Mouse (Mus musculus): ENCODE measurements at regions not wholly inside any gene's neighbourhood (a gene's known extent, or its start where the extent isn't known, plus 50 kb on each side); places are given as distances from the start of the nearest gene placed in this dataset.

DNA sequence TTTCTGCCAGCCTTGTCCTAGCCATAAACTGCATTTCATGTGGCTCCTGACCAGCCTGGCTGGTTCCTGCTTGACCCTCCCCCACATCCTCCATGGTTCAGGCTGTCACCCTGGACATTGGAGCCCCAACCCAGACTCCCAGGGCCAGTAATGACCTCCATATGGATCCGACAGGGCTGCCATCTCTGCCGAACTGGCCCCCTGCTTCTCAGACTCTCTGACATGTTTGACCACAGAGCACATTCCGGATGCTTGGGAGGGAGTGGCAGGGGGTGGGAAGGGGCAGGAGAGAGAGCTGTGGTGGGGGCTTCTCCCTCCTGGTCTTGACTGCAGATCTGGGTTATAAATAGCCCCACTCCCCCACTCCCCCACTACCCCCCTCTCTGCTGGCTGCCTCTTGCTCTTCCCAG is 59.0 kb upstream of the Actrt2 start:
- 65% methylated on average over 3 of the region's 3 CpGs for WGBS
- Histone ChIP-seq H3K4me2 (replicated peaks) (no peak overlapping the region), H3K9me3 (ENCODE audit: control insufficient read depth, low read length) (no peaks in the 10 kb centered on the region), H3K36me3 (replicated peaks; ENCODE audit: control insufficient read depth, insufficient read depth) (no peaks in the 10 kb centered on the region), H3K4me1 (replicated peaks; ENCODE audit: control insufficient read depth, insufficient read depth, low read length) (no peaks in the 10 kb centered on the region), H3K9ac (no peak overlapping the region), H3K27ac (no peak overlapping the region), H3K27me3 (ENCODE audit: control insufficient read depth, insufficient read depth, low read length) (no peaks in the 10 kb centered on the region), H3K4me3 (replicated peaks; ENCODE audit: low read length) (no peak overlapping the region)
- ATAC-seq (ENCODE audit: low FRiP score) (no peak), DNase-seq (ENCODE audit: low spot score) (no peak)

DNA sequence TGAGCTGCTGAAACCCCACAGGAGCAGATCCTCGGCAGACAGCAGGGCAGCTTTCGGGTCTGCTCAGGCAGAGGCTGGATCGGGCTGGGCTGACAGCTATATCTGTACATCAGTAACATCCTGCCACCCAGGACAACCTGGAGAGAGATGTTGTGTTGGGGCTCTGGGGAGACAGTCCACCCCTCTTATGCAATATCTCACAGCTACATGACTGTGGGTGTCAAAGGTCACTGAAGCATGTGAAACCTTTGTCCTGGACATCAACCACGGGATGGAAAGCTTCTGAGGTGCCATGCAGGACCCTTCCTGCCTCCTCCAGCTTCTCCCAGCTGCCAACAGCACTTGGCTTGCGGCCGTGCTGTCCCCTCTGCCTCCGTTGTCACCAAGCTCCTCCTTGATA is 60.3 kb upstream of the Actrt2 start:
- H3K4me1 ChIP-seq (replicated peaks; ENCODE audit: control insufficient read depth, insufficient read depth, low read length) = no peaks in the 10 kb centered on the region
- H3K27me3 ChIP-seq (ENCODE audit: control insufficient read depth, insufficient read depth, low read length) = no peaks in the 10 kb centered on the region
- WGBS = 70% methylated on average over 7 of the region's 7 CpGs

DNA sequence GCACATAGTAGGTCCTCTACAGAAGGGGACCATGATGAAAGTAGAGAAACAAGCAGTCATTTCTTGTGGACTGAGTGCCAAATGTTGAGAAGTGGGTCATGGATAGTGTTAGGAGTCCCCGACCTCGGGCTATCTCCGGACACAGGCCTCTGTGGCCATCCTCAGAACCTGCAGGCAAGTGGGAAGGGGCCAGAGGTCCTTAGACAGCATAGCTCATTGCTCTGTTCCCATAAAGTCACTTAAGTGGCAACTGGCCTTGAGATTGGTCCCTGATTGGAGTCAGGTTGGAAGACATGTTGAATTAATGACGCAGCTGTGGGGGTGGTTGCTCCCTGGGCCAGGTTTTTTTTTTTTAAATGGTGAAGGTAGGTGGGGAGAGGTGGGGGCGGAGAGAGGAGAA is 63.0 kb upstream of the Actrt2 start:
- Histone ChIP-seq H3K27ac (no peak overlapping the region), H3K4me2 (replicated peaks) (no peak overlapping the region), H3K36me3 (replicated peaks; ENCODE audit: control insufficient read depth, insufficient read depth) (no peaks in the 10 kb centered on the region), H3K9ac (no peak overlapping the region), H3K27me3 (ENCODE audit: control insufficient read depth, insufficient read depth, low read length) (no peaks in the 10 kb centered on the region), H3K4me3 (replicated peaks; ENCODE audit: low read length) (no peak overlapping the region), H3K4me1 (replicated peaks; ENCODE audit: control insufficient read depth, insufficient read depth, low read length) (no peaks in the 10 kb centered on the region), H3K9me3 (ENCODE audit: control insufficient read depth, low read length) (no peaks in the 10 kb centered on the region)
- WGBS = 90% methylated on average over 5 of the region's 5 CpGs
- ATAC-seq (ENCODE audit: low FRiP score) (no peak), DNase-seq (ENCODE audit: low spot score) (no peak)

More for the DNA sequence above, 60.3 kb upstream of the Actrt2 start:
- Histone ChIP-seq H3K4me3 (replicated peaks; ENCODE audit: low read length) (no peak overlapping the region), H3K4me2 (replicated peaks) (no peak overlapping the region), H3K9me3 (ENCODE audit: control insufficient read depth, low read length) (no peaks in the 10 kb centered on the region), H3K36me3 (replicated peaks; ENCODE audit: control insufficient read depth, insufficient read depth) (no peaks in the 10 kb centered on the region), H3K27ac (no peak overlapping the region), H3K9ac (no peak overlapping the region)
- no peak for ATAC-seq (ENCODE audit: low FRiP score)
- no peak for DNase-seq (ENCODE audit: low spot score)

DNA sequence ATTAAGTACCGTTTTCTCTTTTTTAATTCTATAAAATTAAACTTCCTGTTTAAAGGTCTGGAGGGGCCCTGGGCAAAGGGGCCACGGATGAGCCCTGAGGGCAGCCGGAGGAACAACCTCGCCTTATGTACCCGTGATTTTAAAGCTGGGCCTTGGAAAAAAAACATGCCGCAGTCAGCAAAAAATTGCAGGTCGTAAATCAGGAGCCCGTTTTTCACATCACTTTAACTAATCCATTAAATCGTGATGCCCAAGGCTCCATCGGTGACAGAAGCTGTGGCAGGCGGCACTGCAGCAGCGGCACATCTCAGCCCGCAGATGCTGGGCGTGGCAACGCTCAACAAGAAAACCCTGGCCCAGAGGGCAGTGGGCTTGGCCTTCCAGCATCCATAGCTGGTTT is 63.7 kb upstream of the Actrt2 start:
- DNase-seq (ENCODE audit: low spot score) (no peak), ATAC-seq (ENCODE audit: low FRiP score) (no peak)
- H3K27me3 ChIP-seq (ENCODE audit: control insufficient read depth, insufficient read depth, low read length) = no peaks in the 10 kb centered on the region
- no peak overlapping the region for H3K27ac ChIP-seq
- H3K9me3 ChIP-seq (ENCODE audit: control insufficient read depth, low read length) = no peaks in the 10 kb centered on the region
- no peak overlapping the region for H3K4me2 ChIP-seq (replicated peaks)
- no peaks in the 10 kb centered on the region for H3K4me1 ChIP-seq (replicated peaks; ENCODE audit: control insufficient read depth, insufficient read depth, low read length)
- WGBS = 56% methylated on average over 15 of the region's 15 CpGs
- H3K36me3 ChIP-seq (replicated peaks; ENCODE audit: control insufficient read depth, insufficient read depth) = no peaks in the 10 kb centered on the region
- H3K9ac ChIP-seq = no peak overlapping the region
- no peak overlapping the region for H3K4me3 ChIP-seq (replicated peaks; ENCODE audit: low read length)

DNA sequence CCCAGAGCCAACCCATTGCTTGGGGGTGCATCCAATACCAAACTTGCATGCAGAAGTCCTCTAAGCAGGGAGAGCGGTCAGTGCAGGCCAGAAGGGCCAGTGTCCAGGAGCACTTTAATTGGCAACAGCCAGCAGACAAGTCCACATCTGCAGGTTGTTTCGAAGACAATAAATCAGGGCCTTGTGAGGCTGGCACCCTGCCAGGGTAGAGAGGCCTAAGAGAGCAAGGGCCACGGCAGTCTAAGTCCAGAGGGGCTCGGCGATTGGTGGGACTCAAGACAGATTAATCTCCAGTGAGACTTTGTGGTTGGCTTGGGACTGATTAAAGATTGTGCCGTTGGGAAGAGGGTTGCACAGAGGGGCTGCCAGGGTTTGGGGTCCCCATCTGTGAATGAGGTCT is 68.4 kb upstream of the Actrt2 start:
- Histone ChIP-seq H3K9ac (no peak overlapping the region), H3K36me3 (replicated peaks; ENCODE audit: control insufficient read depth, insufficient read depth) (no peaks in the 10 kb centered on the region), H3K27ac (no peak overlapping the region), H3K4me1 (replicated peaks; ENCODE audit: control insufficient read depth, insufficient read depth, low read length) (no peaks in the 10 kb centered on the region), H3K4me3 (replicated peaks; ENCODE audit: low read length) (no peak overlapping the region), H3K27me3 (ENCODE audit: control insufficient read depth, insufficient read depth, low read length) (no peaks in the 10 kb centered on the region), H3K9me3 (ENCODE audit: control insufficient read depth, low read length) (no peaks in the 10 kb centered on the region), H3K4me2 (replicated peaks) (no peak overlapping the region)
- ATAC-seq (ENCODE audit: low FRiP score) (no peak), DNase-seq (ENCODE audit: low spot score) (no peak)
- 81% methylated on average over 6 of the region's 6 CpGs for WGBS

DNA sequence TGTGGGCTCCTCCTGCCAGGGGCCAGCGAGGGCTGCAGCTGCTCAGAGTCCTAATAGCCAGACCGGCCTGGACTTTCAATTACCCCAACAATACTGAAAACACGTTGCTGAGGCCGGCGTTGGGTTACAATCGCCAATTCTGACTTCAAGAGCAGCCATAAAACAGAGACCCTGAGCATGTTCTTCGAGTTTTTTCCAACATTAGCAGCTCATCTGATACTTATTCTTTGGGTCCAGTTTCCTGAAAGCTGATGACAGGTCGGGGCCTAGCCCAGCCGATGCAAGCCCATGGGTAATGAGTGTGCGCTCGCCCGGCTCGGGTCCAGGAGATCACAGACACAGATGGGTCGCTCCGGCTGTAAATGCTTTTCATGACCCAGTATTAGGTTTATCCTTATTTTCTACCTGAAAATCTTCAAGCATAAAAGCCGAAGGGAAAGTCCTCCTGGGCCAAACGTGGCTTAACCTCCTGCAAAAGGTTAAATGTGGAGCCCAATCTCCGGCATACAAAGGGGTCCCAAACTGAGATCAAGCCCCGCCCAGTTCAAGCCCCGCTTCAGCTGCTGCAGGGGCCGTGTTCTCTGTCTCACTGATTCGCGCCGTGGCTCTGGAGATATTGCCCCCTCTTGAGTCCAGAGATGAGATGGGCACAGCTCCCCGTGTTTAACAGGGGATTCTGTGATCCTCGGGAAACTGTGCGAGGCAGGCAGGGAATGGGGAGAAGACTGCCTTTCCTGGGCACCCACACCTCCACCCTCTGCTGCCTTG is 73.6 kb upstream of the Actrt2 start:
- no peak overlapping the region for H3K4me2 ChIP-seq (replicated peaks)
- no peak overlapping the region for H3K9ac ChIP-seq

DNA sequence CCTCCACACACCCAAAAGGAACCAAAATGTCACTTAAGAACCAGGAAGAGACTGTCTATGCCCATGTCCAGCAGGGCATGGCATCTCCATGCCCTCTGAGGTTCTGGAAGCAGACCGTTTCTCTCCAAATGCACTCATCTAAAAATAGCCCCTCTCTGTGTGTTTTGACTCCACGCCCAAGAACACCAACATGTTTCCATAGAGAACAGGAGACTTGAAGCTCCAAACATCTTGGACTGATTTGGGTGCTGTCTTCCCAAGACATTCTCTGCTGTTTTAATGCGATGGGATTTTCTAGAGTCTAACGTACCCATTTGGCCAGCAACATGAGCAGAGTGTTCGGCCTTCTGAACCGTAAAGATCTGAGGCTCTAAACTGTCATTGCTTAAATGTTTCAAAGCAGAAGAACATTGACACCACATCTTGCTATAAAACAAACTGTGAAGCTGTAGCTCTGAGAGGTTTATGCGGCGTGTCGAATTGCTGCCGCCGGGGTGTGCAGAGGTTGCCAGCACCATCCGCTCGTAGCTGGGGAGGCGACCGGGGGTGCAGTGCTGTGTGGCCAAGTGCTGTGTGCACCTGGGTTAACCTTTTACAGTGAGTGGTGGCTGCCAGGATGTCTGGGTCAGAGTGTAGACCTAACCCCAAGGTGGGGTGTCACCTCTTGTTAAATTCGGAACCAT is 78.8 kb upstream of the Actrt2 start:
- Histone ChIP-seq H3K9me3 (ENCODE audit: control insufficient read depth, low read length) (no peaks in the 10 kb centered on the region), H3K27ac (no peak overlapping the region), H3K36me3 (replicated peaks; ENCODE audit: control insufficient read depth, insufficient read depth) (no peaks in the 10 kb centered on the region), H3K4me3 (replicated peaks; ENCODE audit: low read length) (no peak overlapping the region), H3K9ac (no peak overlapping the region), H3K27me3 (ENCODE audit: control insufficient read depth, insufficient read depth, low read length) (no peaks in the 10 kb centered on the region), H3K4me2 (replicated peaks) (no peak overlapping the region), H3K4me1 (replicated peaks; ENCODE audit: control insufficient read depth, insufficient read depth, low read length) (no peaks in the 10 kb centered on the region)
- WGBS = 86% methylated on average over 16 of the region's 16 CpGs
- ATAC-seq (ENCODE audit: low FRiP score) (no peak), DNase-seq (ENCODE audit: low spot score) (no peak)

More for the DNA sequence above, 73.6 kb upstream of the Actrt2 start:
- no peaks in the 10 kb centered on the region for H3K36me3 ChIP-seq (replicated peaks; ENCODE audit: control insufficient read depth, insufficient read depth)
- DNase-seq (ENCODE audit: low spot score) = no peak
- no peak for ATAC-seq (ENCODE audit: low FRiP score)
- no peaks in the 10 kb centered on the region for H3K9me3 ChIP-seq (ENCODE audit: control insufficient read depth, low read length)
- H3K4me3 ChIP-seq (replicated peaks; ENCODE audit: low read length) = no peak overlapping the region
- 53% methylated on average over 27 of the region's 27 CpGs for WGBS
- no peaks in the 10 kb centered on the region for H3K27me3 ChIP-seq (ENCODE audit: control insufficient read depth, insufficient read depth, low read length)
- H3K27ac ChIP-seq = no peak overlapping the region
- no peaks in the 10 kb centered on the region for H3K4me1 ChIP-seq (replicated peaks; ENCODE audit: control insufficient read depth, insufficient read depth, low read length)

DNA sequence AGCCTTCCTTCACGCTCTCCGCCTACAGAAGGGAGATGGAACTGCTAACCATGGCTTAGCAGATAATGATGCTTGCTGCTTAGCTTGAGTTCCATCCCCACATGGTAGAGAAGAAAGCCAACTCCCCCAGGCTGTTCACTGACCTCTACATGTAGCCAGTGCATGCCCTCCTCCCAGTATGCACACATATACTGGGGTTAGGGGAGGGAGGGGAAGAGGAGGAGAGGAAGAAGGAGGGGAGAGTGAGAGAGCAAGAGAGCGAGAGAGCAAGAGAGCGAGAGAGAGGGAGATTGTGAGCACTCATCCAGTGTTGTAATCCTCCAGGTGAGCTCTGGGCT is 79.3 kb upstream of the Actrt2 start:
- no peaks in the 10 kb centered on the region for H3K27me3 ChIP-seq (ENCODE audit: control insufficient read depth, insufficient read depth, low read length)

DNA sequence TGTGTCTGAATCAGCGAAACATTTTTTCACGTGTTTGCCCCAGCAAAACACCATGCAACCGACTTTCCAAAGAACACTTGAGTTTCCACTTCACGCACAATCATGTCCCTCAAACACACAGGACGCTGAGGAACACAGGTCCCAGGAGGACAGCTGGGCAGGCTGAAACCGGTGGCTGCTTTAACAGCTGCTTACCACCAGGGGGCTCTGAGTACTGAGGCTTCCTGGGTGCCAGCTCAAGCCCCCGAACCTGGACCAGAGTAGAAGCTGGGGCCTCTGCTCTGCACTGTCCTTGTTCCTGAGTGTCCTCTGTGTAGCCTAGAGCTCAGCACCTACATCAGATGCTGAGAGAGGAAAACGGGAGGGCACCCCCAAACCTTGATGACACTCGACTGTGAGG is 81.5 kb upstream of the Actrt2 start:
- H3K4me2 ChIP-seq (replicated peaks) = no peak overlapping the region
- no peaks in the 10 kb centered on the region for H3K4me1 ChIP-seq (replicated peaks; ENCODE audit: control insufficient read depth, insufficient read depth, low read length)
- ATAC-seq (ENCODE audit: low FRiP score) (no peak), DNase-seq (ENCODE audit: low spot score) (peak; percentile 61)
- H3K9me3 ChIP-seq (ENCODE audit: control insufficient read depth, low read length) = no peaks in the 10 kb centered on the region
- H3K27me3 ChIP-seq (ENCODE audit: control insufficient read depth, insufficient read depth, low read length) = no peaks in the 10 kb centered on the region
- no peaks in the 10 kb centered on the region for H3K36me3 ChIP-seq (replicated peaks; ENCODE audit: control insufficient read depth, insufficient read depth)
- WGBS = 44% methylated on average over 9 of the region's 9 CpGs
- no peak overlapping the region for H3K4me3 ChIP-seq (replicated peaks; ENCODE audit: low read length)
- no peak overlapping the region for H3K9ac ChIP-seq
- no peak overlapping the region for H3K27ac ChIP-seq

More for the DNA sequence above, 79.3 kb upstream of the Actrt2 start:
- Histone ChIP-seq H3K4me1 (replicated peaks; ENCODE audit: control insufficient read depth, insufficient read depth, low read length) (no peaks in the 10 kb centered on the region), H3K4me2 (replicated peaks) (no peak overlapping the region), H3K36me3 (replicated peaks; ENCODE audit: control insufficient read depth, insufficient read depth) (no peaks in the 10 kb centered on the region), H3K9ac (no peak overlapping the region), H3K4me3 (replicated peaks; ENCODE audit: low read length) (no peak overlapping the region), H3K9me3 (ENCODE audit: control insufficient read depth, low read length) (no peaks in the 10 kb centered on the region), H3K27ac (no peak overlapping the region)
- 83% methylated on average over 4 of the region's 4 CpGs for WGBS
- ATAC-seq (ENCODE audit: low FRiP score) (no peak), DNase-seq (ENCODE audit: low spot score) (no peak)

All from hindbrain, embryonic 14.5 days (tissue).